Mouse (Mus musculus): ENCODE measurements at regions not wholly inside any gene's neighbourhood (a gene's known extent, or its start where the extent isn't known, plus 50 kb on each side); places are given as distances from the start of the nearest gene placed in this dataset.
A peak's percentile ranks its signal among the peaks of the same experiment; 100 is the strongest.

DNA sequence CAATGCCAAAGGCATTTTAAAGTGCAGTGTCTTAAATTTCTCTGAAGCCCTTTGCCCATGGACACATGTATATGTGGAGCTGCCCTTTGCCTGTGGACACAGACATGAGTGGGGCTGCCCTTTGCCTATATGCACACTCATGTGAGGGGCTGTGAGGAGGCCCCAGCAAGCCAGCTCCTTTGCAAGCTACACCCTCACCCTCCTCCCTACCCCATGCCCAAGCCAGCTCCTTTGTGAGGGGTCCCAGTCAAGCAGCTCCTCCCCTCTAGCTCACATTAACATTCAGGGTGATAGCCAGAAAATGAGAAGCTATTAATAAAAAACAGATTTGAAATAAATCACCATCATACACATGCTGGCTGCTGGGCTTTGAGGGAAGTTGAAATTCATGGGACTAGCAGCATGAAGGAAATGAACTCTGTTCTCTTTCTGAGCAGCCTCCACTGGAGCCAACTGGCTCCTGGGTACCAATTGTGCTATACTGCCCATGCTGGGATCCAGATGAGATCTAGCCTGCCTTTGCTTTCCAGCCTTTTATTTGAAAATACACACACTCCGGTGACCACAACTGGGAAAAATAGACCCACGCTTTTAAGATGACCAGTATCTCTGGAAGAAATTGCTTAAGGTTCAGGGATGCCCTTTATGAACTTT lies 151.4 kb downstream of the Abcc12 start:
- no peak for DNase-seq

GRCm38 (mm10) chr8:86428131-86428530 lies 152.4 kb downstream of the Abcc12 start:
- DNase-seq = no peak

- peak in 1 of 2 experiments; percentile 27 for DNase-seq
These were observed 154.4 kb downstream of the Abcc12 start for GRCm38 (mm10) chr8:86426056-86426455.

- DNase-seq = no peak
These were observed 155.1 kb downstream of the Abcc12 start for GRCm38 (mm10) chr8:86425382-86425781.

- no peak for DNase-seq
These were observed 161.3 kb downstream of the Abcc12 start for GRCm38 (mm10) chr8:86419059-86419651.

GRCm38 (mm10) chr8:86418414-86418981 lies 162.0 kb downstream of the Abcc12 start:
- DNase-seq = no peak

DNA sequence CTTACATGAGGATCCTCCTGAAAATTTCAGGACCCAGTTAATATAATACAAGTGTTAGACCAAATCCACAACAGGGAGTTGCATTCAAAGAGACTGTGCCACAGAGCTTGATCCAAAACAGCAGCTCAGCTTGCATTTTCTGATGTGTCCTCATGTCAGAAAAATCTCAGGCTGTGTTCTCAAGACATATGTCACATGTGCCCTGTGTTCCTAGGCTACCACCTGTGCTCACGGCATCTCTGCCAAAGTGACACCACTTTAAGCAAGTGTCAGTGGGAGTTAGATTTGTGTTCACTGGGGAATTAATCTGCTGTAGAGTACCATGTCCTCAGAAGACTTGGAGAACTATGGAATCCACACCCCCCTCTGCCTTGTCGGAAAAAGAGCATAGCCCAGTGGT lies 165.3 kb downstream of the Abcc12 start:
- DNase-seq = no peak

DNA sequence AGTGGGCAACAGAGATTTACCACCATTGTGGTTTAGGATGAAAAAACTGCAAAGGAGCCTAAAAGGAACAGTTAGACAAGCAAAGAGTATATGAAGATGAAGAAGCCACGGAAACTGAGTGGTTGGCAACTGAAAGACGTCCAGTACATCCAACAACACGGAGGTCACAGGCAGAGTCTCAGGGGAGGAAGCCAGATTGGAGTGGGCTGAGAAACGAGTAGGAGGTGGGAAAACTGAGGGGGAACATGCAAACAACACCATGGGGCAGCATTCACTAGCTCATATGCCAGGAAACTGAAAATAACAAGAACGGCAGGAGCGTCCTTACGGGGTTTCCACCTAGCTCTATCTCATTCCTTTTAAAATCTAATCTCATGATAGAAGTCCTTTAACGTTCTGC lies 169.3 kb downstream of the Abcc12 start:
- no peak for DNase-seq

DNA sequence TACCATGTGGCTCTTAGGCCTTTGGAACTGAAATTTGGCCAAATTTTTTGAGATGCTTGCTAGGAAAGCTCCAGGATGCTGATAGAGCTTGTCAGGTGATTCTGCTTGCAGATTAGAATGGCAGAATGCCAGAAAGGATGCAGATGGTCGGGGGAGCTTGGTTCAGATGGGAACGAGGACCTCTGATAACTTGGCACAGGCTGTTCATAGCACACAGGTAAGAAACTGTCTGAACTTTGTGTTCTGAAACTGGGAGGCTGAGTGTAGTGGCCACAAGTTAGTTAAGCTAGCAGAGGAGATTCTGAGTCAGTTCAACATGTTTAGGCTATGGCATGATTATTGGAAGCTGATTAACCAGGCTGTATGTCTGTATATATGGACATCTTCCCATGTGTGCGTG lies 174.3 kb downstream of the Abcc12 start:
- peak; percentile 68 to 85 for DNase-seq

DNA sequence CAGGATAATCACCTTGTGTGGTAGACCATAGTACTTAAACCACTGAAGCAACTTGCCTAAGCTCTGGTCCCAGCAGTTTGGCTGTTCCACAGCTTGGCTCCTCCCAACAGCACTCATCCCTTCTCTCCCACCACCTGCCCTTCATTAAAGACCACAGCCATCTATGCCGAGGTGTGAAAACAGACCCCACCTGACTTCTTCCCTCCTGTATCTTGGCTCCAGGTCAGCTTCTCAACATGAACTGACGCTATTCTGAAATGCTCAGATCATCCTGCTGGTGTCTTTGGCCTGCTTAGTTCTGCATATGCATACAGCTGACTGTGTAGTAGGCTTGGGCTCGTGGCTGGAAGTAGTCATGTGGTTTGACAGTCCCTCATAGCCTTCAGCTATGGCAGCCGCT lies 177.1 kb downstream of the Abcc12 start:
- DNase-seq = peak; percentile 66 to 76

GRCm38 (mm10) chr8:86401946-86402345 lies 178.5 kb downstream of the Abcc12 start:
- no peak for DNase-seq

DNA sequence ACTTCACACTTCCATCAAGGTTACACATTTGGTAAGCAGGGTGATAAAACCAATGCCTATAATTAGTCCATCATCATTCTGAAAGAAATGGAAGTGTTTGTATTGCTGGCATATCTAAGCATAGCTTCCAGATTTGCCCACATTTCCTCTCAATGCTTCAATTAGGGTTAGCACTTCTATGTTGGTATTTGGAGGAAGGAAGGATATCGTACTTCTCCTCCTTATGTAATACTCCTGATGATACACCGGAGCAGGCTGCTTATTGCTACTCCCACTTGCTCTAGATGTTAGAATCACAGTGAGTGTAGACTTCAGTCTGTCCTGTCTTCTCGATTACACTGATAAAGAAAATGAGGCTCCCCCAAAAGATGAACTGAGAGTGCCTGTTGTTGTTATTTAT lies 185.4 kb downstream of the Abcc12 start:
- no peak for DNase-seq

GRCm38 (mm10) chr8:86393835-86394234 lies 186.7 kb downstream of the Abcc12 start:
- no peak for DNase-seq

DNA sequence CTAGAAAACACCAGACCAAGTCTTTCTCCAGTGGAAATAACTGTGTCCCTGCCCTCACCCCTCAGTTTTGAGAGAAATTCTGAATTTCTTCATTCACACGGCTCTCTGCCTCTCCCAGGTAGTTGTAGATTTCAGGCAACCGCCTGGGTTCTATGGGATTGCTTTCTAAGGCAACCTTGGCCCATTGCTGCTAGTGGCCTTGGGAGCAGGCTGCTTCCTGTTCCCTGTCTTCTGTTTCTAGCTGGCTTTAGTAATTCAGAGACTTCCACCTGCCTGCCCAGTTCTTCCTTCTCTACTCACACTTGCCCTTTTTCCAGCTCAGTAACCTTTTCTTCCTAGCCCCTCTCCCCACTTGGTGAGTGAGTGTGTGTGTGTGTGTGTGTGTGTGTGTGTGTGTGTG lies 187.1 kb downstream of the Abcc12 start:
- no peak for DNase-seq

GRCm38 (mm10) chr8:86390715-86391114 lies 189.8 kb downstream of the Abcc12 start:
- no peak for DNase-seq

- DNase-seq = peak; percentile 71 to 73
These were observed 190.5 kb downstream of the Abcc12 start for GRCm38 (mm10) chr8:86389690-86390671.

DNA sequence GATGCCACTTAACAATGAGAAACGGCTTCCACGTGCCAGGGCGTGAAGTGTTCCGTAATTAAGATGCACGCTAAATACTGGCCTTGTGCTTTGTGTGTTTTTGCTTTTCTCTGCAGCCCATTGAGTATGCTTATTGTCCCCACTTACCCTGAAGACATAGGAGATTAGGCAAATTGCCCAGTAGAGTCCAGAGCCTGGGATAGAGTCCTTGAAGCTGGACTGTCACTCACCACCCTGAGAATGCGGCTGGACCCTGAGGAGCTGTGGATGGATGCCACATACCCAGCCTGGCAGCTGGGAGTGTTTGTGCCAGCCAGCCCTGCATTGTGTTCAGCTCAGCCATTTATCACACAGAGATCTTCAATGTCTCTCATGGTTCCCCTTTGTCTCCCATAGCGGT lies 195.2 kb downstream of the Abcc12 start:
- DNase-seq = peak; percentile 64 to 66

DNA sequence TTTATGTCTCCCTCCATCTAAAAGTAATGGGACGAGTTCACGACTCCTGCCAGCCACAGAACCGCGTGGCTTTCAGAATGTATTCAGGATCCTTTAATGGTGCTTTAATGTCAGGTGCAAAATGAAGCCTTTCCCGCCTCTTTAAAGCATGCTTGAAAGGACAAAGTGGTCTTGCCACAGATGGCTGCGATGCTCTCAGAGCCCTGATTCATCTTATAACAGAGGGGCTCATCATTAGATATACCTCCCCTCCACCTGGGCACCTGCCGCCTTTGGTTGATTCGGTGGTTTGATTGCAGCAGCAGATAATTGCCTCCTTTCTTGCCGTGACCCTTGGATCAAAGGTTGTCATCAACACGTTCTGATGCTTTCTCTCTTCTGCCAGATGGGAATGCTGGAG lies 198.5 kb downstream of the Abcc12 start:
- no peak for DNase-seq

DNA sequence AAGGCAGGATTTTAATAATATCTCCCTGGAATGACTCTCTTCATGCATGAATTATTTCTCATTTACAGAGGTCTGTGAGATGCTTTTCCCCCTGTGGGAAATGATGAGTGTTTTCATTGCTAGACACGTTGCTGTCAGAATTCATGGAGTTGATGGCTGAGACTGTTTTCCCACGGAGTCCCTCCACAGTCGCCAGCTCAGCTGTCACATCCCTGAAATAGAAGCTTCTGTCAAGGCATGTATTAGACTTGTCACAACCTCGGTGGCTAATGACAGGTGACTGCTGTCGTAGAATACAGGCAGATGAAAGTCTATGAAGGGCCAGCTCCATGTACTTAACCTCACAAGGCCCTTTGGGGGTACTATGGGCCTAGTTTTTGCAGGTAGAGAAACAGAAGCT lies 212.4 kb downstream of the Abcc12 start:
- DNase-seq = no peak

- DNase-seq = no peak
These were observed 213.8 kb downstream of the Abcc12 start for GRCm38 (mm10) chr8:86366636-86367035.

DNA sequence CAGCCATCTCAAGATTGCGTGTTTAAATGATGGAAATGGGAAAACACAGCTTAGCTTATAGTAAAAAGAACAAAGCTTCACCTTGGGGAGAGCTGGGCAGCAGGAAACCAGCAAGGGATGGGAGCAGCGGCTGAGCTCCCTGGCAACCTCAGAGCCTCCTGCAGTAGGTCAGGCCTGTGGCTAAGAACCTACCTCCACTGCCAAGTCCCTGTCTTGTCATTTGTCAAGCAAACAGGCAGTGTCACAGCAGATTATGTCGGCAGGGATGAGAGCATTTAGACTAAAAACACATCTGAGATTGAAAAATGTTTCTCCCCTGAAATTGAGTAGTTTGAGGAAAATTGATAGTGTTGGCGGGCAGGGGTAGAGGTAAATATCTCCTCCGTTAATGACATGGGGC lies 214.8 kb downstream of the Abcc12 start:
- DNase-seq = peak; percentile 56 to 65

- DNase-seq = peak; percentile 58 to 70
These were observed 215.6 kb downstream of the Abcc12 start for GRCm38 (mm10) chr8:86364898-86365297.

- no peak for DNase-seq
These were observed 220.2 kb downstream of the Abcc12 start for GRCm38 (mm10) chr8:86360283-86360682.
